Mouse (Mus musculus): ENCODE measurements at regions not wholly inside any gene's neighbourhood (a gene's known extent, or its start where the extent isn't known, plus 50 kb on each side); places are given as distances from the start of the nearest gene placed in this dataset.

- DNase-seq (ENCODE audit: extremely low spot score, low spot score): no peak
- WGBS: 88% methylated on average over 10 of the region's 10 CpGs
- no peaks in the 10 kb centered on the region for H3K27me3 ChIP-seq (ENCODE audit: poor library complexity, severe bottlenecking)
- H3K4me1 ChIP-seq: 0 out of 2 replicates have a peak, but pooled peaks cover 3% of the 10 kb centered on the region
- no peak overlapping the region for H3K4me3 ChIP-seq
- no peaks in the 10 kb centered on the region for H3K36me3 ChIP-seq (replicated peaks)
- H3K9me3 ChIP-seq: no peaks in the 10 kb centered on the region
- H3K27ac ChIP-seq: no peak overlapping the region
Measured at GRCm38 (mm10) chr2:79510485-79511094, 54.0 kb upstream of the Cerkl start.

GRCm38 (mm10) chr2:79511108-79511507, 54.5 kb upstream of the Cerkl start:
- H3K9me3 ChIP-seq: no peaks in the 10 kb centered on the region
- H3K27ac ChIP-seq: no peak overlapping the region
- no peaks in the 10 kb centered on the region for H3K36me3 ChIP-seq (replicated peaks)
- DNase-seq (ENCODE audit: extremely low spot score, low spot score): no peak
- no peaks in the 10 kb centered on the region for H3K27me3 ChIP-seq (ENCODE audit: poor library complexity, severe bottlenecking)
- WGBS: 82% methylated on average over 6 of the region's 6 CpGs
- no peak overlapping the region for H3K4me3 ChIP-seq
- 0 out of 2 replicates have a peak, but pooled peaks cover 3% of the 10 kb centered on the region for H3K4me1 ChIP-seq

GRCm38 (mm10) chr2:79511676-79512323, 55.2 kb upstream of the Cerkl start:
- peak; percentile 39 for DNase-seq (ENCODE audit: extremely low spot score, low spot score)
- Histone ChIP-seq H3K36me3 (replicated peaks) (no peaks in the 10 kb centered on the region), H3K4me1 (0 out of 2 replicates have a peak, but pooled peaks cover 3% of the 10 kb centered on the region), H3K9me3 (no peaks in the 10 kb centered on the region), H3K4me3 (no peak overlapping the region), H3K27me3 (ENCODE audit: poor library complexity, severe bottlenecking) (no peaks in the 10 kb centered on the region), H3K27ac (no peak overlapping the region)
- WGBS: 35% methylated on average over 11 of the region's 11 CpGs

- H3K27me3 ChIP-seq (ENCODE audit: poor library complexity, severe bottlenecking): no peaks in the 10 kb centered on the region
- H3K36me3 ChIP-seq (replicated peaks): no peaks in the 10 kb centered on the region
- H3K27ac ChIP-seq: no peak overlapping the region
- H3K9me3 ChIP-seq: no peaks in the 10 kb centered on the region
- no peak for DNase-seq (ENCODE audit: extremely low spot score, low spot score)
- H3K4me1 ChIP-seq: 0 out of 2 replicates have a peak, but pooled peaks cover 3% of the 10 kb centered on the region
- WGBS: 88% methylated on average over 2 of the region's 2 CpGs
- no peak overlapping the region for H3K4me3 ChIP-seq
Measured at GRCm38 (mm10) chr2:79512374-79512773, 55.8 kb upstream of the Cerkl start.

- Histone ChIP-seq H3K4me3 (no peak overlapping the region), H3K27ac (no peak overlapping the region), H3K4me1 (0 out of 2 replicates have a peak, but pooled peaks cover 3% of the 10 kb centered on the region), H3K9me3 (no peaks in the 10 kb centered on the region), H3K27me3 (ENCODE audit: poor library complexity, severe bottlenecking) (no peaks in the 10 kb centered on the region), H3K36me3 (replicated peaks) (no peaks in the 10 kb centered on the region)
- DNase-seq (ENCODE audit: extremely low spot score, low spot score): no peak
- WGBS: 71% methylated on average over 3 of the region's 3 CpGs
Measured at GRCm38 (mm10) chr2:79513726-79514125, 57.1 kb upstream of the Cerkl start.

- DNase-seq (ENCODE audit: extremely low spot score, low spot score): no peak
Measured at GRCm38 (mm10) chr2:79518046-79518750, 61.6 kb upstream of the Cerkl start.

GRCm38 (mm10) chr2:79519799-79520449, 63.3 kb upstream of the Cerkl start:
- peaks cover under 1% of the 10 kb centered on the region for H3K27me3 ChIP-seq (ENCODE audit: poor library complexity, severe bottlenecking)
- H3K27ac ChIP-seq: no peak overlapping the region
- 34% methylated on average over 6 of the region's 6 CpGs for WGBS
- H3K4me3 ChIP-seq: no peak overlapping the region
- no peaks in the 10 kb centered on the region for H3K36me3 ChIP-seq (replicated peaks)
- no peak for DNase-seq (ENCODE audit: extremely low spot score, low spot score)
- H3K4me1 ChIP-seq: peaks cover 4% of the 10 kb centered on the region; the same call in 1 of the 2 replicates
- H3K9me3 ChIP-seq: no peaks in the 10 kb centered on the region

More at GRCm38 (mm10) chr2:79518046-79518750, 61.6 kb upstream of the Cerkl start:
- peaks cover 4% of the 10 kb centered on the region; the same call in 1 of the 2 replicates for H3K4me1 ChIP-seq
- no peaks in the 10 kb centered on the region for H3K9me3 ChIP-seq
- no peaks in the 10 kb centered on the region for H3K36me3 ChIP-seq (replicated peaks)
- H3K4me3 ChIP-seq: no peak overlapping the region
- 78% methylated on average over 8 of the region's 8 CpGs for WGBS
- H3K27ac ChIP-seq: no peak overlapping the region
- H3K27me3 ChIP-seq (ENCODE audit: poor library complexity, severe bottlenecking): no peaks in the 10 kb centered on the region

GRCm38 (mm10) chr2:79523441-79523840, 66.9 kb upstream of the Cerkl start:
- DNase-seq (ENCODE audit: extremely low spot score, low spot score): no peak
- H3K36me3 ChIP-seq (replicated peaks): no peaks in the 10 kb centered on the region
- no peak overlapping the region for H3K4me3 ChIP-seq
- 89% methylated on average over 4 of the region's 4 CpGs for WGBS
- peaks cover 28% of the 10 kb centered on the region for H3K27me3 ChIP-seq (ENCODE audit: poor library complexity, severe bottlenecking)
- peaks cover 27% of the 10 kb centered on the region for H3K4me1 ChIP-seq
- H3K27ac ChIP-seq: no peak overlapping the region
- H3K9me3 ChIP-seq: no peaks in the 10 kb centered on the region

- Histone ChIP-seq H3K4me1 (peaks cover 39% of the 10 kb centered on the region), H3K9me3 (no peaks in the 10 kb centered on the region), H3K36me3 (replicated peaks) (no peaks in the 10 kb centered on the region), H3K4me3 (no peak overlapping the region), H3K27ac (no peak overlapping the region), H3K27me3 (ENCODE audit: poor library complexity, severe bottlenecking) (peaks cover 61% of the 10 kb centered on the region)
- DNase-seq (ENCODE audit: extremely low spot score, low spot score): no peak
- 30% methylated on average over 5 of the region's 5 CpGs for WGBS
Measured at GRCm38 (mm10) chr2:79527529-79527928, 70.9 kb upstream of the Cerkl start.

- Histone ChIP-seq H3K27ac (no peak overlapping the region), H3K4me3 (no peak overlapping the region), H3K9me3 (no peaks in the 10 kb centered on the region), H3K36me3 (replicated peaks) (no peaks in the 10 kb centered on the region), H3K4me1 (peaks cover 39% of the 10 kb centered on the region), H3K27me3 (ENCODE audit: poor library complexity, severe bottlenecking) (peaks cover 61% of the 10 kb centered on the region)
- 49% methylated on average over 18 of the region's 18 CpGs for WGBS
- DNase-seq (ENCODE audit: extremely low spot score, low spot score): no peak
Measured at GRCm38 (mm10) chr2:79528347-79528990, 71.9 kb upstream of the Cerkl start.

GRCm38 (mm10) chr2:79529185-79529584, 72.6 kb upstream of the Cerkl start:
- Histone ChIP-seq H3K4me3 (no peak overlapping the region), H3K4me1 (peaks cover 39% of the 10 kb centered on the region), H3K36me3 (replicated peaks) (no peaks in the 10 kb centered on the region), H3K27ac (no peak overlapping the region), H3K9me3 (no peaks in the 10 kb centered on the region), H3K27me3 (ENCODE audit: poor library complexity, severe bottlenecking) (peaks cover 61% of the 10 kb centered on the region)
- WGBS: 11% methylated on average over 2 of the region's 2 CpGs
- DNase-seq (ENCODE audit: extremely low spot score, low spot score): no peak

GRCm38 (mm10) chr2:79532610-79533160, 76.1 kb upstream of the Cerkl start:
- Histone ChIP-seq H3K36me3 (replicated peaks) (no peaks in the 10 kb centered on the region), H3K4me3 (no peak overlapping the region), H3K4me1 (peaks cover 24% of the 10 kb centered on the region), H3K27me3 (ENCODE audit: poor library complexity, severe bottlenecking) (peaks cover 40% of the 10 kb centered on the region), H3K9me3 (no peaks in the 10 kb centered on the region), H3K27ac (no peak overlapping the region)
- DNase-seq (ENCODE audit: extremely low spot score, low spot score): no peak
- WGBS: 64% methylated on average over 3 of the region's 3 CpGs

Data from forebrain, embryonic 10.5 days (tissue).